In genomic region chr8:88321387-88321786, GRCm38 (mm10) we compare ENCODE assay signal across 26 mouse cellular contexts. TPM values are rescaled to one million over a fixed set of nuclear protein-coding genes. Genes with fewer than 3 reads are reported as not detected.
DNase-seq lines count a peak whose midpoint lies in the region; ATAC-seq and TF ChIP-seq lines count a peak whose summit lies in the region.
"Had no signal": no experiment of that assay in that cellular context is flagged by ENCODE, and none has a peak within 500 bp of the region (broad histone marks: within the 10 kb centered on the region; RNA-seq: fewer than 3 reads in every experiment).

No protein-coding gene starts in this region.

- peak; percentile 81 to 87 for DNase-seq in adrenal gland, adult (ENCODE audit: inconsistent age in 2 of 2, low spot score in 1 of 2)
- no peak for DNase-seq in adrenal gland, postnatal 4 days (ENCODE audit: low spot score in 2 of 2)
- DNase-seq in forebrain, embryonic 11.5 days (ENCODE audit: low spot score): peak; percentile 38
- no peak for DNase-seq in forebrain, postnatal 0 days
- peak; percentile 52 for DNase-seq in 3T3-L1 (ENCODE audit: low read depth, low spot score)
- DNase-seq in adrenal gland, postnatal 25 days: peak; percentile 54
- no peak for DNase-seq in ovary, adult 18-20 months (ENCODE audit: low spot score)
- DNase-seq in liver, embryonic 11.5 days (ENCODE audit: low spot score): no peak
- DNase-seq: B cell, adult 2 months; cerebellum, adult 18-20 months; cerebellum, adult 9-10 months; cerebellum, postnatal 14 days; gastrocnemius, postnatal 25 days; heart, adult 2 months; heart, postnatal 14 days; kidney, adult 2 months had no signal

- no peak overlapping the region for H3K9ac ChIP-seq in forebrain, embryonic 11.5 days (ENCODE audit: low read length)
- H3K9ac ChIP-seq in forebrain, postnatal 0 days: no peak overlapping the region
- no peak overlapping the region for H3K9ac ChIP-seq in liver, embryonic 11.5 days (ENCODE audit: low read depth, low read length)
- H3K9ac ChIP-seq: heart, embryonic 13.5 days; hindbrain, embryonic 12.5 days; hindbrain, embryonic 15.5 days had no signal

- H3K9me3 ChIP-seq in forebrain, embryonic 11.5 days (ENCODE audit: control insufficient read depth, low read length): no peaks in the 10 kb centered on the region
- H3K9me3 ChIP-seq in forebrain, postnatal 0 days (ENCODE audit: low read length): no peaks in the 10 kb centered on the region
- no peaks in the 10 kb centered on the region for H3K9me3 ChIP-seq in liver, embryonic 11.5 days (ENCODE audit: control insufficient read depth, low read length)
- H3K9me3 ChIP-seq: forebrain, embryonic 10.5 days; G1E; heart, embryonic 10.5 days; heart, embryonic 13.5 days; hindbrain, embryonic 12.5 days; hindbrain, embryonic 15.5 days had no signal

- 92% methylated on average over 5 of the region's 5 CpGs for WGBS in forebrain, embryonic 11.5 days
- WGBS in forebrain, postnatal 0 days: 88% methylated on average over 5 of the region's 5 CpGs
- WGBS in liver, embryonic 11.5 days: 91% methylated on average over 5 of the region's 5 CpGs

- no peaks in the 10 kb centered on the region; the same call in 1 of the 2 replicates for H3K36me3 ChIP-seq in forebrain, embryonic 11.5 days (ENCODE audit: control insufficient read depth, insufficient read depth, low read length)
- peaks cover 9% of the 10 kb centered on the region for H3K36me3 ChIP-seq in forebrain, postnatal 0 days (ENCODE audit: insufficient read depth)
- H3K36me3 ChIP-seq in liver, embryonic 11.5 days (ENCODE audit: control insufficient read depth, insufficient read depth, low read length): peaks cover 38% of the 10 kb centered on the region

- H3K4me2 ChIP-seq in forebrain, embryonic 11.5 days (ENCODE audit: low read depth, low read length, severe bottlenecking): no peak overlapping the region
- H3K4me2 ChIP-seq in forebrain, postnatal 0 days (ENCODE audit: low read depth): no peak overlapping the region
- no peak overlapping the region for H3K4me2 ChIP-seq in liver, embryonic 11.5 days
- H3K4me2 ChIP-seq: heart, embryonic 13.5 days; hindbrain, embryonic 12.5 days; hindbrain, embryonic 15.5 days had no signal

- H3K4me3 ChIP-seq in forebrain, embryonic 11.5 days (ENCODE audit: low read depth, low read length): no peak overlapping the region
- no peak overlapping the region for H3K4me3 ChIP-seq in forebrain, postnatal 0 days (ENCODE audit: low read depth, low read length)
- no peak overlapping the region for H3K4me3 ChIP-seq in liver, embryonic 11.5 days (ENCODE audit: low read depth, low read length)
- H3K4me3 ChIP-seq: forebrain, embryonic 10.5 days; heart, adult 2 months; heart, embryonic 10.5 days; heart, embryonic 13.5 days; hindbrain, embryonic 12.5 days; hindbrain, embryonic 15.5 days had no signal

- TF ChIP-seq CTCF in forebrain, postnatal 0 days (IDR thresholded peaks at IDR 0.05; ENCODE audit: low read depth): no peak

- H3K27me3 ChIP-seq in forebrain, embryonic 11.5 days (ENCODE audit: control insufficient read depth, insufficient read depth, low read length): no peaks in the 10 kb centered on the region
- H3K27me3 ChIP-seq in forebrain, postnatal 0 days (ENCODE audit: insufficient read depth, low read length): no peaks in the 10 kb centered on the region
- no peaks in the 10 kb centered on the region for H3K27me3 ChIP-seq in liver, embryonic 11.5 days (replicated peaks; ENCODE audit: control insufficient read depth, insufficient read depth, low read length)
- H3K27me3 ChIP-seq: CH12.LX; heart, embryonic 13.5 days; hindbrain, embryonic 12.5 days; hindbrain, embryonic 15.5 days had no signal

- no peak overlapping the region for H3K27ac ChIP-seq in forebrain, embryonic 11.5 days (ENCODE audit: low read depth, low read length)
- H3K27ac ChIP-seq in forebrain, postnatal 0 days (ENCODE audit: low read depth, low read length): no peak overlapping the region
- no peak overlapping the region for H3K27ac ChIP-seq in liver, embryonic 11.5 days (ENCODE audit: low read depth, low read length)
- H3K27ac ChIP-seq: forebrain, embryonic 10.5 days; heart, adult 2 months; heart, embryonic 10.5 days; heart, embryonic 13.5 days; hindbrain, embryonic 12.5 days; hindbrain, embryonic 15.5 days had no signal

- ATAC-seq in forebrain, embryonic 11.5 days (replicated peaks; ENCODE audit: low FRiP score): no peak
- no peak for ATAC-seq in forebrain, postnatal 0 days
- ATAC-seq in liver, embryonic 11.5 days (replicated peaks; ENCODE audit: low FRiP score): no peak
- ATAC-seq: activated CD4-positive, CD25-positive, alpha-beta regulatory T cell, adult 4 months; forebrain, embryonic 14.5 days; intestine, postnatal 0 days had no signal

- H3K4me1 ChIP-seq in forebrain, embryonic 11.5 days (replicated peaks; ENCODE audit: control insufficient read depth, insufficient read depth, low read length): no peaks in the 10 kb centered on the region
- no peaks in the 10 kb centered on the region for H3K4me1 ChIP-seq in forebrain, postnatal 0 days (ENCODE audit: insufficient read depth)
- no peaks in the 10 kb centered on the region for H3K4me1 ChIP-seq in liver, embryonic 11.5 days (replicated peaks; ENCODE audit: control insufficient read depth, insufficient read depth, low read length)

RNA-seq across cellular contexts. Expression of gene Brd7, which starts 40.6 kb away (rescaled TPM):
- 10 to 100 TPM; 82.9 to 93.5 TPM for total RNA-seq in adrenal gland, postnatal 4 days (2021)
- polyA plus RNA-seq in forebrain, embryonic 11.5 days (2014; fragmentation: Nextera tagmentation; extraction: Ambion mirVana): 81.9 and 99.8 TPM in 2 replicates
- total RNA-seq in forebrain, postnatal 0 days (2014; rRNA removed): 24.1 and 35.9 TPM in 2 replicates
- 49.6 and 52.4 TPM in 2 replicates for polyA plus RNA-seq in forebrain, postnatal 0 days (2015; fragmentation: Nextera tagmentation; extraction: Ambion mirVana)
- 90.1 and 90.3 TPM in 2 replicates for total RNA-seq in adrenal gland, postnatal 25 days (2021)
- polyA plus RNA-seq in liver, embryonic 11.5 days (2014; fragmentation: Nextera tagmentation; extraction: Ambion mirVana): 77.7 and 82.7 TPM in 2 replicates

RNA-seq across cellular contexts. Expression of gene Adcy7, which starts 49.2 kb away (rescaled TPM):
- 1 to 10 TPM; 6.8 to 8.0 TPM for total RNA-seq in adrenal gland, postnatal 4 days (2021)
- 3.0 and 3.4 TPM in 2 replicates for polyA plus RNA-seq in forebrain, embryonic 11.5 days (2014; fragmentation: Nextera tagmentation; extraction: Ambion mirVana)
- 7.2 and 9.4 TPM in 2 replicates for total RNA-seq in forebrain, postnatal 0 days (2014; rRNA removed)
- 2.2 and 4.0 TPM in 2 replicates for polyA plus RNA-seq in forebrain, postnatal 0 days (2015; fragmentation: Nextera tagmentation; extraction: Ambion mirVana)
- total RNA-seq in adrenal gland, postnatal 25 days (2021): 5.4 and 8.4 TPM in 2 replicates
- 46.6 and 49.7 TPM in 2 replicates for polyA plus RNA-seq in liver, embryonic 11.5 days (2014; fragmentation: Nextera tagmentation; extraction: Ambion mirVana)

Comparison
In these comparisons a context has a peak if more than half of its experiments do, and no peak if none do; other contexts are left out.
1. DNase-seq: peak in adrenal gland, adult (2 of 2), forebrain, embryonic 11.5 days (single experiment), 3T3-L1 (single experiment) and adrenal gland, postnatal 25 days (single experiment); none in adrenal gland, postnatal 4 days (0 of 2), forebrain, postnatal 0 days (single experiment), ovary, adult 18-20 months (single experiment) and liver, embryonic 11.5 days (single experiment).